Mouse (Mus musculus) thymus, adult 2 months (tissue): ENCODE data around the gene Olfr1359.
"Not testable (repeated sequence)": the region's sequence is repeated elsewhere in the genome, so short reads cannot be mapped to it uniquely, and the experiment has no call there.

Experiments
- CTCF ChIP-seq: fragments of 200-500 bp; IDR thresholded peaks from 2 replicates; pipeline ENCODE4 v1.5.1; 2012; ENCODE audit warnings: mild to moderate bottlenecking, control low read depth, low read length, moderate library complexity, borderline replicate concordance; ENCODE audit not compliant: control insufficient read depth, poor library complexity, insufficient read depth; ENCODE audit errors: extremely low read depth
- POLR2A ChIP-seq: fragments of 200-500 bp; IDR thresholded peaks from 2 replicates; pipeline ENCODE4 v1.6.1; 2012; ENCODE audit warnings: mild to moderate bottlenecking, low read length, control low read depth, moderate library complexity; ENCODE audit not compliant: control insufficient read depth, poor library complexity, insufficient read depth; ENCODE audit errors: extremely low read depth

DNA sequence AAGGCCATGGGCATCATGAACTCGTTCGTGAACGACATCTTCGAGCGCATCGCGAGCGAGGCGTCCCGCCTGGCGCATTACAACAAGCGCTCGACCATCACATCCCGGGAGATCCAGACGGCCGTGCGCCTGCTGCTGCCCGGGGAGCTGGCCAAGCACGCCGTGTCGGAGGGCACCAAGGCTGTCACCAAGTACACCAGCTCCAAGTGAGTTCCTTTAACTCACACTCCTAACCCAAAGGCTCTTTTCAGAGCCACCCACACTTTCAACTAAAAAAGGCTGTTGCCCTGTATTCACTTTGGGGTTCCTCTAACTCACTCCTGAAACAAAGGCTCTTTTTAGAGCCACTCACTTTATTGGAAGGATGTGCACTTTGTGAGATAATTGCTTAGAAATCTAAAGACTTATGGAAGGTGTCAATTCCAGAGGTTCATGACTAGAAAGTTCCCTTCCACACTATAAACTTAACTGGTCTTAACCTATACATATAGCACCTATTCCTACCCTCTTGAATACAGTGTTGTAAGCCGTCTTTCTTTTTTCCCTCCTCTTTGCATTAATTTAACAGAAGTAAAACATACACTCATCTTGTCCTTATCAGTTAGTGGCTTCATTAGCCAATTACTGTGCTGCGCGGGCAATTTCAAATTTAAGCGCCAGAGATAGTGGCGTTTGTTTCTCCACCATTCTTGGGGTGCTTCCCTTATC lies 56.5 kb downstream of the Olfr1359 start:
- not testable (repeated sequence) for TF ChIP-seq CTCF, POLR2A
